Mouse (Mus musculus): ENCODE results near the gene Fbxo3.

DNA sequence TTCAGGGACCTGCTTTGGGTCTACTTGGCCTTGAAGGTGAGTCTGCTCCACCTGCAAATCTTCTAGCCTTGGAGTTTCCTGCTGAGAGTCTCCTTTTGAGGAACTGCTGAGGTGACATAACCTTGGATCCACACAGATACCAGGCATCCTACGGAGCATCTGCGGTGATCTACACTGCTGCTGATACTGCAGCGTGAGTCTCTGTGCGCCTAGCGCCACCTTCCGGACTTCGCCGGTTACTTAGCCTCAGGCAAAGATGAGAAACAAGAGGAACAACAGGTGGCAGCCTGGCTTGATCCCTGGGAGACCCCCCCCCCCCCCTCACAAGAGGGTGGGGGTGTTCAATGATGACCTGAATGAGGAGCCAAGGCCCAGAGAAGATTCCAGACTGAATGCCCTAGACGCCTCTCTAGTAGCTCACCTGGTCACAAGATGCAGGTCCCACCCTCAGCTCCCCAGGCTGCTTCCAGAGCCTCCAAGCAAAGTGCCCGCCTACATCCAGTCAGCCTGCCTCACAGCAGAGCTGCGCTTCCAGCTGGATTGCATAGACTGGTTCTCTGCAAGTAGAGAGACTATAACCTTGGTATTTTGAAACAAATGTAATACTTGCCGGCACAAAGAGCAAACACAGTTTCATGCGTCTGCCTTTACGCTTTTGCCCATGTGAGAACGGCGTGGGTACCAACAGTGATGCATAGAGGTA is 24.7 kb upstream of the Fbxo3 start:
- TF ChIP-seq POLR2A (IDR thresholded peaks at IDR 0.05; ENCODE audit: borderline replicate concordance, control insufficient read depth, low read depth, low read length): no peak
- peak; percentile 81 for TF ChIP-seq CTCF (IDR thresholded peaks at IDR 0.05; ENCODE audit: control insufficient read depth, insufficient read depth, low read length)

All from bone marrow, adult 2 months (tissue).